Mouse (Mus musculus): Measurements from ENCODE around the gene Tenm3.

GRCm38 (mm10) chr8:48610316-48610715 is 233.4 kb downstream of the Tenm3 start:
- TF ChIP-seq CTCF (IDR thresholded peaks at IDR 0.05; ENCODE audit: low read depth, low read length) (no peak), POLR2AphosphoS5 (IDR thresholded peaks at IDR 0.05; ENCODE audit: insufficient replicate concordance, low read depth, low read length) (no peak), GATA1 (IDR thresholded peaks at IDR 0.05; ENCODE audit: borderline replicate concordance, low read length) (no peak)

Data from G1E (cell line).